Mouse (Mus musculus): ENCODE results near the gene Ikbkg. TPM values are rescaled to one million over a fixed set of nuclear protein-coding genes. Genes with fewer than 3 reads are reported as not detected.

Gene Ikbkg
- polyA plus RNA-seq (2014; fragmentation: Illumina TruSeq; extraction: RNeasy Lipid Tissue Mini Kit (QIAGEN cat#74804); ENCODE audit: low read depth, low replicate concordance): 4.3 TPM

DNA sequence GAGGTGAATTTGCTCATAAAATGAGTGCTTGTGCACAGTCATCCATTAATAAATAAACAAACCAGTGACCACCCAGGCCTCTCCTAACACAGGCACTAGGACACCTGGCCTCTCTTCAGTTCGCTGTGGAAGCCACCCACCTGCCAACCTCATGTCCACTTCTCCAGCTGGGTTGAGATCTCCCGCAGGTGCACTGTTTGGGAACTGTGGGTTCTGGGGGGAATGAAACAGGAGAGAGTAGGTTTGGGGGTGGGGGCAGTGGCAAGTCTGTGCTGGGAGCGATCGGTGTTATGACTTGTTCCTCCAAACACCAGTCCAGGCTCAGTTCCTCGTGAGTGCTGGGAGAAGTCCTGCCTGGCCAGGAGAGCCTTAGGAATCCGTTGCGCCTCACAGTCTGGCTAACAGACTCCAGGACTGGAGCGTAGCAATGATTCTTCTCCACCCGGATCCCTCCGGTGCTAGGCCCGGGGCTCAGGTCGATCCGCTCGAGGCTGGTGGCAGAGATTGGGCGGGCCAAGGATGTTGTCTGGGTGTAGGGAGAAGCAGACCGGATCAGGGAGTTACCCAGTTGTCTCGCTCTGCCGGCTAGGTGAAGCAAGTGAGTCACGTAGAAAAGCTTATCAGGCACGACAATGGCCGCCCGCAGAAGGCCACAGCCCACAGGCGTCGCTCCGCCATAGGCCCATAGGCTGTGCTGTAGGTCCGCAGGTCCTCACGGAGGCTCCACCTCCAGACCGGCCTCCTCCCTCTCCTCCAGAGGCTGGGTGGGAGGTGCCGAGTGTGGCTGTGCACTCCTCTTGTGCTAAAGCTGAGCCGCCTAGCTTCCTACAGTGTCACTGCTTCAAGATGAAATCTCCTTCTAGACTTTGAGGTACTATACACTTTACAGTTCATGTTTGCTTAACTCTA is at the start of gene Ikbkg, which contains the start of gene Fam3a:
Gene Ikbkg, plus strand, starts transcription at position 756 of the 909 bp plus-strand sequence.
Gene Fam3a, minus strand, starts transcription at position 738 of the 909 bp plus-strand sequence.

DNA sequence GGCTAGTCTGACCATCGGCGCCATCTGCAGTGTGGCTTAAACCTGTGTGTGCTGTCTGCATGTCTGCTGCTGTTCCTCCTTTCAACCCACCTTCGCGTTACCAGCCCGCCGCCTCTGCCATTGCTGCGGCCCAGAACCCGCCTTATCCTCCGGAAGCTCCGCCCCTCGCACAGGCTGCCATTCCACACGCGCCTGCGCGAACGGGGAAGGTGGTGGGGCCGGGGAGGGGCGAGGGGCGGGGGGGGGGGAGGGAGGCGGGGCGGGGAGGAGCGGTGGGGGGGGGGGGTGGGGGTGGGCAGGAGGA is 39.7 kb upstream of the Ikbkg start, which contains the start of gene Lage3:
Gene Lage3, minus strand, starts transcription at position 152 of the 304 bp plus-strand sequence.

DNA sequence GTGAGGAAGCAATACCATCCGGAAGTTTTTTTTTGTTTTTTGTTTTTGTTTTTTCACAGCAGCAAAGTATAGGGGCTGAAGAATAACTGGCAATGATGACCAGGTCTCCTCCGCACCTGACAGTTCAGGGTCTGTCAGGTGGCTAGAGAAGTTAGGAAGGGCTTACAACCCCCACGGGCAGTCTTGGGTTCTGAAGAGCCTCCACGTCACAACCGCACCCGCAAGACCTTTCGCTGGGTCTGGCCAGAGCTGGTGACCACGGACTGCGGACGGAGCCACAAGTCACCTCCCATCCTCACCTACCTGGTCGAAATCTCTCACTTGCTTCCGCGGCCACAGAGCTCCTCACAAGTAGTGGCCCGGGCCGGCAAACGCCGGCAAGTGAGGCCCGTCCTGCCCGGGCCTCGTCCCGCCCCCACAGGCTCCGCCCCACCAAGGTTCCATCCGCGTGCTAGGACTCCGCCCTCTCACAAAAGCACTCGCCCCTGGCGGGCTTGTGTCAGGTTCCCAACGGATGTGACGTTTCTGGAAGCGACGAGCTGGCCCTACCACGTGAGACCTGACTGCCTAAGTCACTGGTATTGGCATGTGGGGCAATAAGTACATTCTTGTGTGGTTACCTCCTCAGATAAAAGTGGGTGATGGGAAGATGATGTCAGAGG is 20.1 kb upstream of the Ikbkg start, which contains the start of the genes Ubl4a and Slc10a3:
Gene Ubl4a, minus strand, starts transcription at position 331 of the 662 bp plus-strand sequence.
Gene Slc10a3, minus strand, starts transcription at position 462 of the 662 bp plus-strand sequence.

DNA sequence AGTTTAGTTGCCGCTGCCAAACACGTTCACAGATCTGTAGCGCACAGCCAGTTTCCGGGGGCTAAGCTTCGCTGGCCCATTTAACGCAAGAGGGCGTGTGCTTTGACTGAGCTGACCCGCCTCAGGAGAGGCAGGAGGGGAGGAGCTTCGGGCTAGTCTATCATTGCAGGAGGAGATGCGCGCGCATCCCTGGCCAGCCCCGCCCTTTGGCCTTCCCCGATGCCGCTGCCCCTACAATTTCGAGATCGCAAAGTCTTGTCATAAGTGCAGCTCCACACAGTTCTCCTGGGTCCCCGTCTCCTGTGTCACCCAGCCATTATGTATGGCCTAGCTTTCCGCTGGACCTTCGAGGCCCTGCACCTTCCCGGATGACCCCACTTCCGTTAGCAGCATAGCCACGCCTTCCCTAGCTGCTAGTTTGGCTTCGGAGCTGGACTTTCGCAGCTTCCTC is 35.8 kb downstream of the Ikbkg start, which contains the start of gene G6pdx:
Gene G6pdx, minus strand, starts transcription at position 369 of the 451 bp plus-strand sequence.

DNA sequence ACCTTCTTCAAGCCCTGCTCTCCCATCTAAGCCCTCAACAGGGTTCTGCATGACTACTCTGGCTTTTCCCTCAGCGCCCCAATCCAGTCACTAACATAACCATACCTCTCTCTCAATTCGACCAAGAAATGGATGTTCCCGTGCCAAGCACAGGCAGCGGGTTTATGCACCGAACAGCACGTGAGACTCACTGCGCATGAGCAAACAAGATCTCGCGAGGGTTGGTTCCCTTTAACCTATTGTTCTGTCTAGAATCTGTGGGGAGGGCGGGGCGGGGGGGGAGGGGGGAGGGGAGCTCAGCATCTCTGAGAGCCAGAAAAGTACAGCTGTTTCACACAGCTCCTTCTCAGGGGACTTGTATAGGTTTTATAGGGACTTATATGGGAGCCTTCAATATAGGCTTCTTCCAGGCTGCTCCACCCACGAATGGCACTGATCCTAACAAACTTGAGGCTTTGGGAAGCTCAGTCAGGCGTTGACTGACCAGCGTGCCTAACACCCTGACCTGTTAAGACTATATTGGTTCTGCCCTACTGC is 88.3 kb downstream of the Ikbkg start, which contains the start of gene Gm6880:
Gene Gm6880, minus strand, starts transcription at position 51 of the 537 bp plus-strand sequence.

Other genes starting within 250 kb of the Ikbkg start
- 2.9 TPM for gene Tex28, start 225.5 kb upstream of the Ikbkg start, polyA plus RNA-seq (2014; fragmentation: Illumina TruSeq; extraction: RNeasy Lipid Tissue Mini Kit (QIAGEN cat#74804); ENCODE audit: low read depth, low replicate concordance)
- gene Tktl1, start 216.0 kb upstream of the Ikbkg start, polyA plus RNA-seq (2014; fragmentation: Illumina TruSeq; extraction: RNeasy Lipid Tissue Mini Kit (QIAGEN cat#74804); ENCODE audit: low read depth, low replicate concordance): 19.2 TPM
- 13.9 TPM for gene Flna, start 143.5 kb upstream of the Ikbkg start, polyA plus RNA-seq (2014; fragmentation: Illumina TruSeq; extraction: RNeasy Lipid Tissue Mini Kit (QIAGEN cat#74804); ENCODE audit: low read depth, low replicate concordance)
- gene Emd, start 138.6 kb upstream of the Ikbkg start, polyA plus RNA-seq (2014; fragmentation: Illumina TruSeq; extraction: RNeasy Lipid Tissue Mini Kit (QIAGEN cat#74804); ENCODE audit: low read depth, low replicate concordance): 24.3 TPM
- 81.7 TPM for gene Rpl10, start 122.5 kb upstream of the Ikbkg start, polyA plus RNA-seq (2014; fragmentation: Illumina TruSeq; extraction: RNeasy Lipid Tissue Mini Kit (QIAGEN cat#74804); ENCODE audit: low read depth, low replicate concordance)
- gene Taz, start 111.4 kb upstream of the Ikbkg start, polyA plus RNA-seq (2014; fragmentation: Illumina TruSeq; extraction: RNeasy Lipid Tissue Mini Kit (QIAGEN cat#74804); ENCODE audit: low read depth, low replicate concordance): 6.3 TPM
- gene Dnase1l1, start 111.0 kb upstream of the Ikbkg start, polyA plus RNA-seq (2014; fragmentation: Illumina TruSeq; extraction: RNeasy Lipid Tissue Mini Kit (QIAGEN cat#74804); ENCODE audit: low read depth, low replicate concordance): 2.2 TPM
- 29.2 TPM for gene Atp6ap1, start 96.2 kb upstream of the Ikbkg start, polyA plus RNA-seq (2014; fragmentation: Illumina TruSeq; extraction: RNeasy Lipid Tissue Mini Kit (QIAGEN cat#74804); ENCODE audit: low read depth, low replicate concordance)
- 10.1 TPM for gene Gdi1, start 88.3 kb upstream of the Ikbkg start, polyA plus RNA-seq (2014; fragmentation: Illumina TruSeq; extraction: RNeasy Lipid Tissue Mini Kit (QIAGEN cat#74804); ENCODE audit: low read depth, low replicate concordance)
- 2.9 TPM for gene Fam50a, start 80.3 kb upstream of the Ikbkg start, polyA plus RNA-seq (2014; fragmentation: Illumina TruSeq; extraction: RNeasy Lipid Tissue Mini Kit (QIAGEN cat#74804); ENCODE audit: low read depth, low replicate concordance)
- gene Plxna3, start 64.2 kb upstream of the Ikbkg start, polyA plus RNA-seq (2014; fragmentation: Illumina TruSeq; extraction: RNeasy Lipid Tissue Mini Kit (QIAGEN cat#74804); ENCODE audit: low read depth, low replicate concordance): not detected
- 2.3 TPM for gene Lage3, start 39.7 kb upstream of the Ikbkg start, polyA plus RNA-seq (2014; fragmentation: Illumina TruSeq; extraction: RNeasy Lipid Tissue Mini Kit (QIAGEN cat#74804); ENCODE audit: low read depth, low replicate concordance)
- gene Ubl4a, start 20.1 kb upstream of the Ikbkg start, polyA plus RNA-seq (2014; fragmentation: Illumina TruSeq; extraction: RNeasy Lipid Tissue Mini Kit (QIAGEN cat#74804); ENCODE audit: low read depth, low replicate concordance): 5.5 TPM
- gene Slc10a3, start 19.9 kb upstream of the Ikbkg start, polyA plus RNA-seq (2014; fragmentation: Illumina TruSeq; extraction: RNeasy Lipid Tissue Mini Kit (QIAGEN cat#74804); ENCODE audit: low read depth, low replicate concordance): 3.9 TPM
- 1.3 TPM for gene Fam3a, start within 50 bp of the Ikbkg start, polyA plus RNA-seq (2014; fragmentation: Illumina TruSeq; extraction: RNeasy Lipid Tissue Mini Kit (QIAGEN cat#74804); ENCODE audit: low read depth, low replicate concordance)
- gene G6pdx, start 35.9 kb downstream of the Ikbkg start, polyA plus RNA-seq (2014; fragmentation: Illumina TruSeq; extraction: RNeasy Lipid Tissue Mini Kit (QIAGEN cat#74804); ENCODE audit: low read depth, low replicate concordance): 3.8 TPM
- gene Gm6880, start 88.1 kb downstream of the Ikbkg start, polyA plus RNA-seq (2014; fragmentation: Illumina TruSeq; extraction: RNeasy Lipid Tissue Mini Kit (QIAGEN cat#74804); ENCODE audit: low read depth, low replicate concordance): 2.4 TPM
- not detected for gene Olfr1326-ps1, start 181.6 kb downstream of the Ikbkg start, polyA plus RNA-seq (2014; fragmentation: Illumina TruSeq; extraction: RNeasy Lipid Tissue Mini Kit (QIAGEN cat#74804); ENCODE audit: low read depth, low replicate concordance)
- gene Olfr1325, start 199.4 kb downstream of the Ikbkg start, polyA plus RNA-seq (2014; fragmentation: Illumina TruSeq; extraction: RNeasy Lipid Tissue Mini Kit (QIAGEN cat#74804); ENCODE audit: low read depth, low replicate concordance): not detected

Measured in testis, adult 10 weeks (tissue).